In the genomic region with DNA sequence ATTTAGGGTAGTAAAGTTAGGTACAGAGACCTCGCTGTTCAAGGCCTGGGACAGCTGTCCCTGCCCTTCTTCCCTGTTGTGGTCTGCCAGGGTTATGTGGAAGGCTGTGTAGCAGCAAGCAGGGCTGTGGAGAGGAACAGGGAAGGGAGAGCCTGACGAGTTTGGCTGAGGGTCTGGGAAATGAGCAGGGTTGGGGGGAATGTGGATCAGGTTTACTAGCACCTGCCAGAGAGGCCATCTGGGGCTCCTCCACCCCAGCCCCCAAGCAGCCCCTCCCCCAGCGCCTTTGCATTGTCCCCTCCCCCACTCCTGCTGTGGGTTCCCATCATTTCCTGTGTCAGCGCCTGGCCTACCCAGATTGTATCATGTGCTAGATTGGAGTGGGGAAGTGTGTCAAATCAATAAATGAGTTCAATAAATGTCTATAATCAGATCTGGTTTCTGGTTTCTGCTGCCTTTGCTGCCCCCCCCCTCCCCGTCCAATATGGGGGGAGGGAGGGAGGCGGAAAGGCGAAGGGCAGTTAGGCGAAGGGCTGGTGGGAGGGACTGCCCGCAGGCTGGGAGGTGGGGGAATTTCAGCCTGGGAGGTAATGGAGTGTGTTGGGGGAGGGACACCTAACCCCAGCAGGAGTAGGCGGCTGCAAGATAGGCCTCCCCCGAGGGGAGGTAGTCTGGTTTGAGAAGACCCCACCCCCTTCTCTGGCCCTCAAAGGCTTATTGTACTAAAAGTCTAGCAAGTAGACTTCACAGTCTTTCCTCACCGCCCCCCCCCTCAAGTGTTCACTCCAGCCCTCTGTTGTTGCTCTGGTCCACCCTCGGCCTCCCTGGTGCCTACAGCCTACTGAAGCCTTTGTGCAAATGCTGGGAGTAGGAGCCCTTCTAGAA, we compare ENCODE assay signal across 9 mouse cellular contexts. TPM values are rescaled to one million over a fixed set of nuclear protein-coding genes. Genes with fewer than 3 reads are reported as not detected.
DNase-seq lines count a peak whose midpoint lies in the region; ATAC-seq and TF ChIP-seq lines count a peak whose summit lies in the region.
"Had no signal": no experiment of that assay in that cellular context is flagged by ENCODE, and none has a peak within 500 bp of the region (broad histone marks: within the 10 kb centered on the region; RNA-seq: fewer than 3 reads in every experiment).

No protein-coding gene starts in this region.

- WGBS in midbrain, embryonic 10.5 days: 29% methylated on average over 13 of the region's 13 CpGs
- 38% methylated on average over 12 of the region's 13 CpGs for WGBS in cerebellum, adult 2 months

- in situ Hi-C loops in ES-E14 (cut with MboI; ENCODE audit: low sequenced_read_pairs in 2 of 2, unreplicated experiment in 2 of 2): no loop called here

- 0 out of 2 replicates have a peak, but pooled peaks cover 2% of the 10 kb centered on the region for H3K36me3 ChIP-seq in ES-E14 (ENCODE audit: control insufficient read depth, insufficient read depth, low read length, poor library complexity, severe bottlenecking)
- H3K36me3 ChIP-seq in midbrain, embryonic 10.5 days: peaks cover 9% of the 10 kb centered on the region

- H3K27me3 ChIP-seq in midbrain, embryonic 10.5 days (ENCODE audit: low read depth, poor library complexity, severe bottlenecking): peaks cover 59% of the 10 kb centered on the region
- H3K27me3 ChIP-seq in cerebellum, adult 2 months (ENCODE audit: control insufficient read depth, insufficient read depth, low read length): no peaks in the 10 kb centered on the region

- peak overlapping the region; percentile 28 to 49; a peak in 3 of 4 replicates for H3K4me3 ChIP-seq in ES-E14 (ENCODE audit: insufficient read depth in 1 of 2, low read depth in 1 of 2, low read length in 2 of 2, poor library complexity in 1 of 2, severe bottlenecking in 1 of 2)
- H3K4me3 ChIP-seq in midbrain, embryonic 10.5 days: 0 out of 2 replicates have a peak overlapping the region, but pooled peaks have one; percentile 11
- no peak overlapping the region for H3K4me3 ChIP-seq in cerebellum, adult 2 months (replicated peaks; ENCODE audit: insufficient read depth, low read depth, low read length)
- H3K4me3 ChIP-seq: erythroblast, embryonic 14.5 days had no signal

- peaks cover 4 to 8% of the 10 kb centered on the region in 2 experiments; a peak in 2 of 4 replicates for H3K4me1 ChIP-seq in ES-E14 (ENCODE audit: control insufficient read depth in 2 of 2, insufficient read depth in 2 of 2, low read length in 2 of 2, poor library complexity in 1 of 2)
- peaks cover 16% of the 10 kb centered on the region for H3K4me1 ChIP-seq in midbrain, embryonic 10.5 days
- H3K4me1 ChIP-seq in cerebellum, adult 2 months (ENCODE audit: control insufficient read depth, insufficient read depth, low read length): no peaks in the 10 kb centered on the region

- peak; percentile 64 for ATAC-seq in granulocyte monocyte progenitor cell, adult 5-6 weeks (replicated peaks; ENCODE audit: poor library complexity, severe bottlenecking)

- DNase-seq in CD4-positive helper T cell, adult 2 months (ENCODE audit: low read depth, low spot score): peak; percentile 66
- no peak for DNase-seq in ES-E14 (ENCODE audit: low read depth, low spot score)
- peak; percentile 43 for DNase-seq in midbrain, embryonic 10.5 days (ENCODE audit: low spot score)
- DNase-seq in Muller cell, postnatal 12 days (ENCODE audit: inconsistent ontology term): no peak
- no peak for DNase-seq in cerebellum, adult 2 months
- DNase-seq in left cerebral cortex, adult 8-10 months (ENCODE audit: low spot score in 2 of 2): no peak
- DNase-seq in frontal cortex, postnatal 14 days (ENCODE audit: low spot score in 2 of 2): no peak

- peak overlapping the region; percentile 93 for H3K27ac ChIP-seq in ES-E14 (ENCODE audit: insufficient read depth, low read depth, low read length, poor library complexity, severe bottlenecking)
- H3K27ac ChIP-seq in midbrain, embryonic 10.5 days (replicated peaks): peak overlapping the region; percentile 77
- H3K27ac ChIP-seq in cerebellum, adult 2 months (ENCODE audit: insufficient read depth, low read length): no peak overlapping the region

- no peak for TF ChIP-seq CTCF in cerebellum, adult 2 months (IDR thresholded peaks at IDR 0.05; ENCODE audit: borderline replicate concordance, insufficient read depth, low read depth, low read length)

- no peak for TF ChIP-seq POLR2A in cerebellum, adult 2 months (IDR thresholded peaks at IDR 0.05; ENCODE audit: borderline replicate concordance, insufficient read depth, low read length)

- no peaks in the 10 kb centered on the region for H3K9me3 ChIP-seq in ES-E14 (ENCODE audit: control insufficient read depth, insufficient read depth, low read depth, low read length)
- no peaks in the 10 kb centered on the region for H3K9me3 ChIP-seq in midbrain, embryonic 10.5 days (replicated peaks)

- H3K9ac ChIP-seq in ES-E14 (ENCODE audit: insufficient read depth, low read depth, low read length, poor library complexity, severe bottlenecking): peak overlapping the region; percentile 64

TF ChIP-seq in ES-E14, 5 proteins besides CTCF, POLR2A, EP300 and RAD21:
- TF ChIP-seq CHD2 (IDR thresholded peaks at IDR 0.05; ENCODE audit: low read depth, low read length) (no peak), HCFC1 (IDR thresholded peaks at IDR 0.05; ENCODE audit: borderline replicate concordance, insufficient read depth, low read length) (no peak), ZC3H11A (IDR thresholded peaks at IDR 0.05; ENCODE audit: borderline replicate concordance, low read depth, low read length) (no peak), ZNF384 (IDR thresholded peaks at IDR 0.05; ENCODE audit: low read depth, low read length) (no peak), MAFK (IDR thresholded peaks at IDR 0.05; ENCODE audit: insufficient read depth, low read depth, low read length) (no peak)
TF ChIP-seq in ES-E14: peak in this region for 0.

RNA-seq across cellular contexts. Expression of gene Gm614, which starts 3.1 kb away (rescaled TPM):
- not detected in 2 replicates for total RNA-seq in ES-E14 (2012; rRNA removed)
- total RNA-seq in granulocyte monocyte progenitor cell, adult 5-6 weeks (2014; fragmentation: Nextera tagmentation): not detected in 2 replicates
- total RNA-seq in granulocyte monocyte progenitor cell, adult 5-6 weeks (2017): not detected in 2 replicates
- polyA plus RNA-seq in midbrain, embryonic 10.5 days (2016; fragmentation: Nextera tagmentation; extraction: Ambion mirVana): not detected in 2 replicates
- polyA plus RNA-seq in cerebellum, adult 2 months (2012; rRNA removed): not detected in 2 replicates
- total RNA-seq in left cerebral cortex, adult 8-10 months (2022): not detected
- polyA plus RNA-seq: erythroblast, embryonic 14.5 days had no signal

RNA-seq across cellular contexts. Expression of gene Foxo4, which starts 6.4 kb away (rescaled TPM):
- 22.5 and 38.9 TPM in 2 replicates for total RNA-seq in ES-E14 (2012; rRNA removed)
- total RNA-seq in granulocyte monocyte progenitor cell, adult 5-6 weeks (2014; fragmentation: Nextera tagmentation): 7.0 and 14.4 TPM in 2 replicates
- total RNA-seq in granulocyte monocyte progenitor cell, adult 5-6 weeks (2017): 12.8 and 16.9 TPM in 2 replicates
- polyA plus RNA-seq in midbrain, embryonic 10.5 days (2016; fragmentation: Nextera tagmentation; extraction: Ambion mirVana): 1.1 and 1.7 TPM in 2 replicates
- 14.9 and 15.3 TPM in 2 replicates for polyA plus RNA-seq in cerebellum, adult 2 months (2012; rRNA removed)
- total RNA-seq in left cerebral cortex, adult 8-10 months (2022): 10 to 100 TPM; 16.8 to 19.8 (median 17.4) TPM

RNA-seq across cellular contexts. Expression of gene Il2rg, which starts 7.4 kb away (rescaled TPM):
- 2.0 and 2.6 TPM in 2 replicates for total RNA-seq in ES-E14 (2012; rRNA removed)
- total RNA-seq in granulocyte monocyte progenitor cell, adult 5-6 weeks (2014; fragmentation: Nextera tagmentation): 21.7 and 33.1 TPM in 2 replicates
- 20.2 and 23.4 TPM in 2 replicates for total RNA-seq in granulocyte monocyte progenitor cell, adult 5-6 weeks (2017)
- polyA plus RNA-seq in midbrain, embryonic 10.5 days (2016; fragmentation: Nextera tagmentation; extraction: Ambion mirVana): 3.0 and 4.1 TPM in 2 replicates
- 1.9 and 2.0 TPM in 2 replicates for polyA plus RNA-seq in cerebellum, adult 2 months (2012; rRNA removed)
- 1 to 10 TPM in 3 of 4 experiments, under 1 TPM in 1; 0.83 to 1.8 (median 1.3) TPM for total RNA-seq in left cerebral cortex, adult 8-10 months (2022)

RNA-seq across cellular contexts. Expression of gene Gm20489, which starts 8.1 kb away (rescaled TPM):
- not detected in 2 replicates for total RNA-seq in ES-E14 (2012; rRNA removed)
- not detected in 2 replicates for total RNA-seq in granulocyte monocyte progenitor cell, adult 5-6 weeks (2014; fragmentation: Nextera tagmentation)
- not detected in 2 replicates for total RNA-seq in granulocyte monocyte progenitor cell, adult 5-6 weeks (2017)
- polyA plus RNA-seq in midbrain, embryonic 10.5 days (2016; fragmentation: Nextera tagmentation; extraction: Ambion mirVana): not detected in 2 replicates
- polyA plus RNA-seq in cerebellum, adult 2 months (2012; rRNA removed): not detected in 2 replicates
- not detected for total RNA-seq in left cerebral cortex, adult 8-10 months (2022)
- polyA plus RNA-seq: erythroblast, embryonic 14.5 days had no signal

RNA-seq across cellular contexts. Expression of gene Med12, which starts 13.1 kb away (rescaled TPM):
- 26.7 and 27.0 TPM in 2 replicates for total RNA-seq in ES-E14 (2012; rRNA removed)
- 55.4 and 65.2 TPM in 2 replicates for total RNA-seq in granulocyte monocyte progenitor cell, adult 5-6 weeks (2014; fragmentation: Nextera tagmentation)
- 35.2 and 40.1 TPM in 2 replicates for total RNA-seq in granulocyte monocyte progenitor cell, adult 5-6 weeks (2017)
- 30.8 and 39.4 TPM in 2 replicates for polyA plus RNA-seq in midbrain, embryonic 10.5 days (2016; fragmentation: Nextera tagmentation; extraction: Ambion mirVana)
- 54.4 and 64.5 TPM in 2 replicates for polyA plus RNA-seq in cerebellum, adult 2 months (2012; rRNA removed)
- 10 to 100 TPM; 20.0 to 29.2 (median 23.7) TPM for total RNA-seq in left cerebral cortex, adult 8-10 months (2022)

Comparison
In these comparisons a context has a peak if more than half of its experiments do, and no peak if none do; other contexts are left out.
1. DNase-seq: peak in CD4-positive helper T cell, adult 2 months (single experiment) and midbrain, embryonic 10.5 days (single experiment); none in ES-E14 (single experiment), Muller cell, postnatal 12 days (single experiment), cerebellum, adult 2 months (0 of 2), left cerebral cortex, adult 8-10 months (0 of 2) and frontal cortex, postnatal 14 days (0 of 2).